Mouse (Mus musculus) embryonic facial prominence, embryonic 15.5 days (tissue): Measurements from ENCODE around the gene Hoxd8. TPM values are rescaled to one million over a fixed set of nuclear protein-coding genes. Genes with fewer than 3 reads are reported as not detected.

Experiments
- ATAC-seq: fragments of 200-750 bp; cut with Nextera tagmentation; 2 replicates; pipeline ENCODE4 v1.8.0; 2017; ENCODE audit warnings: low read depth, moderate TSS enrichment; ENCODE audit not compliant: insufficient number of reproducible peaks, low FRiP score, low TSS enrichment
- H3K27ac ChIP-seq: fragments of 300-500 bp; sonication (generic); replicated peaks from 2 replicates; pipeline ENCODE4 v1.5.1; 2015; ENCODE audit warnings: mild to moderate bottlenecking, inconsistent platforms
- H3K27me3 ChIP-seq: fragments of 300-500 bp; sonication (generic); 2 replicates; pipeline ENCODE4 v1.6.1; 2015; ENCODE audit warnings: inconsistent platforms
- H3K36me3 ChIP-seq: fragments of 300-500 bp; sonication (generic); 2 replicates; pipeline ENCODE4 v1.6.1; 2015; ENCODE audit warnings: mild to moderate bottlenecking, inconsistent platforms
- H3K4me1 ChIP-seq: fragments of 300-500 bp; sonication (generic); 2 replicates; pipeline ENCODE4 v1.6.1; 2015; ENCODE audit warnings: inconsistent platforms
- H3K4me2 ChIP-seq: fragments of 300-500 bp; sonication (generic); replicated peaks from 2 replicates; pipeline ENCODE4 v1.6.1; 2015; ENCODE audit warnings: mild to moderate bottlenecking, inconsistent platforms
- H3K4me3 ChIP-seq: fragments of 300-500 bp; sonication (generic); replicated peaks from 2 replicates; pipeline ENCODE4 v1.5.1; 2015; ENCODE audit warnings: mild to moderate bottlenecking, inconsistent platforms
- H3K9ac ChIP-seq: fragments of 300-500 bp; sonication (generic); 2 replicates; pipeline ENCODE4 v1.6.1; 2015; ENCODE audit warnings: inconsistent platforms
- H3K9me3 ChIP-seq: fragments of 300-500 bp; sonication (generic); replicated peaks from 2 replicates; pipeline ENCODE4 v1.6.1; 2016; ENCODE audit warnings: inconsistent platforms
- WGBS: fragments of 180-500 bp; shearing (Covaris S2); methylation state at CpG from one replicate; pipeline ENCODE4 v1.1.7; 2015; 5-methylcytosine and 5-hydroxymethylcytosine counted together
- polyA plus RNA-seq: library from polyadenylated mRNA; unstranded; fragments of >200 nt; fragmentation: Nextera tagmentation; extraction: Ambion mirVana; gene quantifications from 2 replicates; pipeline ENCODE4 v1.2.1, GENCODE M21; 2015

The Hoxd8 gene
- polyA plus RNA-seq, 1 experiment from 2014 or later = 6.4 TPM

- H3K27me3 ChIP-seq = peaks cover 98% of the 10 kb centered on the region
- no peak for ATAC-seq
- no peak overlapping the region for H3K9ac ChIP-seq
- no peak overlapping the region for H3K4me2 ChIP-seq
- H3K9me3 ChIP-seq = no peaks in the 10 kb centered on the region
- WGBS = 14% methylated on average over 5 of the region's 5 CpGs
- H3K4me1 ChIP-seq = peaks cover 19% of the 10 kb centered on the region
- H3K36me3 ChIP-seq = no peaks in the 10 kb centered on the region
- H3K4me3 ChIP-seq = no peak overlapping the region
- no peak overlapping the region for H3K27ac ChIP-seq
Measured at GRCm38 (mm10) chr2:74671847-74672246, 32.6 kb upstream of the Hoxd8 start.

GRCm38 (mm10) chr2:74672481-74673362 lies 31.7 kb upstream of the Hoxd8 start:
- H3K9ac ChIP-seq = no peak overlapping the region
- peaks cover 98% of the 10 kb centered on the region for H3K27me3 ChIP-seq
- H3K27ac ChIP-seq = no peak overlapping the region
- ATAC-seq = no peak
- H3K4me1 ChIP-seq = peaks cover 17% of the 10 kb centered on the region
- peak overlapping the region; percentile 29 for H3K4me3 ChIP-seq
- H3K36me3 ChIP-seq = no peaks in the 10 kb centered on the region
- H3K9me3 ChIP-seq = no peaks in the 10 kb centered on the region
- H3K4me2 ChIP-seq = peak overlapping the region; percentile 54
- 5% methylated on average over 40 of the region's 40 CpGs for WGBS

GRCm38 (mm10) chr2:74673835-74674425 lies 30.5 kb upstream of the Hoxd8 start:
- Histone ChIP-seq H3K4me2 (no peak overlapping the region), H3K9ac (no peak overlapping the region), H3K9me3 (no peaks in the 10 kb centered on the region), H3K27me3 (peaks cover 98% of the 10 kb centered on the region), H3K4me1 (peaks cover 6% of the 10 kb centered on the region), H3K4me3 (no peak overlapping the region), H3K36me3 (no peaks in the 10 kb centered on the region), H3K27ac (no peak overlapping the region)
- no peak for ATAC-seq
- 2% methylated on average over 24 of the region's 24 CpGs for WGBS

GRCm38 (mm10) chr2:74674881-74675665 lies 29.3 kb upstream of the Hoxd8 start, which contains the start of gene Hoxd12:
Gene Hoxd12, plus strand, starts transcription at chr2:74675013.
- no peak; the same call in 1 of the 2 replicates for ATAC-seq
- H3K27ac ChIP-seq = no peak within 1 kb of the TSS
- H3K4me3 ChIP-seq = no peak within 1 kb of the TSS

GRCm38 (mm10) chr2:74675666-74676282 lies 28.6 kb upstream of the Hoxd8 start:
- peaks cover 6% of the 10 kb centered on the region for H3K4me1 ChIP-seq
- H3K36me3 ChIP-seq = no peaks in the 10 kb centered on the region
- no peak overlapping the region for H3K27ac ChIP-seq
- H3K9me3 ChIP-seq = no peaks in the 10 kb centered on the region
- ATAC-seq = no peak
- WGBS = 6% methylated on average over 24 of the region's 24 CpGs
- H3K4me2 ChIP-seq = no peak overlapping the region
- no peak overlapping the region for H3K4me3 ChIP-seq
- no peak overlapping the region for H3K9ac ChIP-seq
- peaks cover 100% of the 10 kb centered on the region for H3K27me3 ChIP-seq

More at GRCm38 (mm10) chr2:74674881-74675665, 29.3 kb upstream of the Hoxd8 start, which contains the start of gene Hoxd12:
- Histone ChIP-seq H3K9ac (no peak within 1 kb of the TSS), H3K4me1 (peaks cover 6% of the 10 kb centered on the region), H3K36me3 (no peaks in the 10 kb centered on the region), H3K27me3 (peaks cover 98% of the 10 kb centered on the region), H3K9me3 (no peaks in the 10 kb centered on the region), H3K4me2 (no peak within 1 kb of the TSS)
- 2% methylated on average over 47 of the region's 47 CpGs for whole genome bisulfite sequencing

- no peak overlapping the region for H3K9ac ChIP-seq
- no peak overlapping the region for H3K4me3 ChIP-seq
- ATAC-seq = no peak
- H3K4me1 ChIP-seq = peaks cover 7% of the 10 kb centered on the region
- no peak overlapping the region for H3K27ac ChIP-seq
- H3K9me3 ChIP-seq = no peaks in the 10 kb centered on the region
- H3K4me2 ChIP-seq = no peak overlapping the region
- H3K27me3 ChIP-seq = peaks cover 100% of the 10 kb centered on the region
- H3K36me3 ChIP-seq = no peaks in the 10 kb centered on the region
- 5% methylated on average over 9 of the region's 9 CpGs for WGBS
Measured at GRCm38 (mm10) chr2:74676376-74677052, 27.9 kb upstream of the Hoxd8 start.

- H3K4me2 ChIP-seq = no peak overlapping the region
- H3K27me3 ChIP-seq = peaks cover 100% of the 10 kb centered on the region
- WGBS = 16% methylated on average over 2 of the region's 2 CpGs
- no peak overlapping the region for H3K9ac ChIP-seq
- ATAC-seq = no peak
- H3K4me3 ChIP-seq = no peak overlapping the region
- no peaks in the 10 kb centered on the region for H3K9me3 ChIP-seq
- H3K27ac ChIP-seq = no peak overlapping the region
- H3K4me1 ChIP-seq = peaks cover 13% of the 10 kb centered on the region
- H3K36me3 ChIP-seq = no peaks in the 10 kb centered on the region
Measured at GRCm38 (mm10) chr2:74677106-74677505, 27.3 kb upstream of the Hoxd8 start.

- H3K27ac ChIP-seq = no peak within 1 kb of the TSS
- peaks cover 16% of the 10 kb centered on the region for H3K4me1 ChIP-seq
- no peaks in the 10 kb centered on the region for H3K36me3 ChIP-seq
- 2% methylated on average over 15 of the region's 15 CpGs for WGBS
- H3K9me3 ChIP-seq = no peaks in the 10 kb centered on the region
- H3K4me3 ChIP-seq = no peak within 1 kb of the TSS
- peaks cover 100% of the 10 kb centered on the region for H3K27me3 ChIP-seq
- peak within 1 kb of the TSS; percentile 13; the same call in 1 of the 2 replicates for H3K4me2 ChIP-seq
- H3K9ac ChIP-seq = no peak within 1 kb of the TSS
- no peak for ATAC-seq
Measured at GRCm38 (mm10) chr2:74678891-74679595, 25.4 kb upstream of the Hoxd8 start, which contains the start of gene Hoxd11. Gene Hoxd11, plus strand, starts transcription at chr2:74679557.

GRCm38 (mm10) chr2:74679596-74679971 lies 24.8 kb upstream of the Hoxd8 start:
- Histone ChIP-seq H3K9ac (no peak overlapping the region), H3K27ac (no peak overlapping the region), H3K4me2 (peak overlapping the region; percentile 13; the same call in 1 of the 2 replicates), H3K9me3 (no peaks in the 10 kb centered on the region), H3K36me3 (no peaks in the 10 kb centered on the region), H3K27me3 (peaks cover 100% of the 10 kb centered on the region), H3K4me1 (peaks cover 16% of the 10 kb centered on the region), H3K4me3 (no peak overlapping the region)
- under 1% methylated on average over 26 of the region's 26 CpGs for WGBS
- no peak for ATAC-seq

- Histone ChIP-seq H3K27ac (no peak overlapping the region), H3K9ac (no peak overlapping the region), H3K4me3 (no peak overlapping the region)
Measured at GRCm38 (mm10) chr2:74679980-74680379, 24.4 kb upstream of the Hoxd8 start.

More at GRCm38 (mm10) chr2:74679980-74680379, 24.4 kb upstream of the Hoxd8 start:
- Histone ChIP-seq H3K27me3 (peaks cover 100% of the 10 kb centered on the region), H3K4me2 (peak overlapping the region; percentile 13; the same call in 1 of the 2 replicates), H3K4me1 (peaks cover 16% of the 10 kb centered on the region), H3K36me3 (no peaks in the 10 kb centered on the region), H3K9me3 (no peaks in the 10 kb centered on the region)
- ATAC-seq = no peak
- 2% methylated on average over 23 of the region's 23 CpGs for WGBS
